ENCODE assay signal across 12 mouse cellular contexts in the genomic region with DNA sequence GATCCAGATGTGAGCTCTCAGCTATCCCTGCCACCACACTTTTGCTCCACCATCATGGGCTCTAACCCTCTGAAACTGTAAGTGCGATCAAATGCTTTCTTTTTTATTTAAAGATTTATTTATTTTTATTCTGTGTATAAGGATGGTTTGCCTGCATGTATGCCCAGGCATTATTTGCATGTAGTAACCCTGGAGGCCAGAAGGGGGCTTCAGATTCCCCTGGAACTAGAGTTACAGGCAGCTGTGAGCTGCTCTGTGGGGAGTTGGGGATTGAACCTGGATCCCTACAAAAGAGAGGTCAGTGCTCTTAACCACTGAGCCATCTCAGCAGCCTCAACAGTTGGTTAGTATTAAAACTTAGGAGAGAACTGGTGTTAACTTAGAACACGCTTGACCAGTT. TPM values are rescaled to one million over a fixed set of nuclear protein-coding genes. Genes with fewer than 3 reads are reported as not detected.
DNase-seq lines count a peak whose midpoint lies in the region; ATAC-seq and TF ChIP-seq lines count a peak whose summit lies in the region.
"Had no signal": no experiment of that assay in that cellular context is flagged by ENCODE, and none has a peak within 500 bp of the region (broad histone marks: within the 10 kb centered on the region; RNA-seq: fewer than 3 reads in every experiment).

No protein-coding gene starts in this region.

- no peak for TF ChIP-seq POLR2A in MEL (IDR thresholded peaks at IDR 0.05; ENCODE audit: control insufficient read depth in 1 of 2, insufficient read depth in 1 of 2, low read depth in 1 of 2, low read length in 2 of 2, poor library complexity in 1 of 2)

- no peaks in the 10 kb centered on the region for H3K36me3 ChIP-seq in liver, embryonic 14.5 days (replicated peaks; ENCODE audit: control insufficient read depth, insufficient read depth, low read depth)
- H3K36me3 ChIP-seq in liver, embryonic 12.5 days = no peaks in the 10 kb centered on the region
- H3K36me3 ChIP-seq in MEL (ENCODE audit: control insufficient read depth in 1 of 2, insufficient read depth in 2 of 2, low read length in 2 of 2) = no peaks in the 10 kb centered on the region
- H3K36me3 ChIP-seq: forebrain, embryonic 10.5 days; G1E had no signal

- no peak for ATAC-seq in liver, embryonic 14.5 days (ENCODE audit: insufficient read depth)
- no peak for ATAC-seq in liver, embryonic 12.5 days

- peak; percentile 41 for TF ChIP-seq CTCF in liver, embryonic 14.5 days (IDR thresholded peaks at IDR 0.05; ENCODE audit: low read depth)
- TF ChIP-seq CTCF in MEL (IDR thresholded peaks at IDR 0.05 in 2 of 3, conservative IDR thresholded peaks at IDR 0.05 in 1 of 3; ENCODE audit: control insufficient read depth in 1 of 3, insufficient read depth in 1 of 3, low read depth in 2 of 3, low read length in 3 of 3, poor library complexity in 1 of 3, severe bottlenecking in 1 of 3) = peak; percentile 32 to 53 (median 50)

- H3K4me1 ChIP-seq in liver, embryonic 14.5 days (replicated peaks; ENCODE audit: control insufficient read depth in 2 of 2, insufficient read depth in 2 of 2, low read length in 1 of 2) = 0 out of 4 replicates have a peak, but pooled peaks cover 0 to 2% of the 10 kb centered on the region in 2 experiments
- H3K4me1 ChIP-seq in liver, embryonic 12.5 days = peaks cover 4% of the 10 kb centered on the region; the same call in 1 of the 2 replicates
- H3K4me1 ChIP-seq in MEL (ENCODE audit: control insufficient read depth in 1 of 2, insufficient read depth in 2 of 2, low read length in 2 of 2) = no peaks in the 10 kb centered on the region

- H3K27ac ChIP-seq in liver, embryonic 14.5 days = no peak overlapping the region
- H3K27ac ChIP-seq in liver, embryonic 12.5 days = no peak overlapping the region
- H3K27ac ChIP-seq in MEL (ENCODE audit: control insufficient read depth, low read depth, low read length) = no peak overlapping the region
- H3K27ac ChIP-seq: forebrain, embryonic 10.5 days had no signal

- H3K4me3 ChIP-seq in liver, embryonic 14.5 days (ENCODE audit: insufficient read depth in 1 of 2, low read depth in 2 of 2, low read length in 2 of 2) = no peak overlapping the region
- H3K4me3 ChIP-seq in liver, embryonic 12.5 days = no peak overlapping the region
- H3K4me3 ChIP-seq in MEL (ENCODE audit: control insufficient read depth in 1 of 2, insufficient read depth in 1 of 2, low read depth in 2 of 2, low read length in 2 of 2) = no peak overlapping the region
- H3K4me3 ChIP-seq: forebrain, embryonic 10.5 days had no signal

- no peak for TF ChIP-seq RAD21 in MEL (IDR thresholded peaks at IDR 0.05; ENCODE audit: low read depth, low read length)

- peak; percentile 30 for DNase-seq in embryo, embryonic 10.5 days (ENCODE audit: low spot score)
- no peak for DNase-seq in embryo, embryonic 9.5 days (ENCODE audit: extremely low spot score)
- DNase-seq in liver, embryonic 14.5 days (ENCODE audit: low read depth in 3 of 3, low spot score in 3 of 3) = no peak
- DNase-seq in MEL (ENCODE audit: low read depth, low spot score) = peak; percentile 52
- peak; percentile 45 for DNase-seq in retina, postnatal 1 day
- DNase-seq in layer of hippocampus, adult 18-20 months (ENCODE audit: low spot score in 2 of 2) = no peak
- DNase-seq in right cerebral cortex, adult 18-20 months = no peak
- DNase-seq: cerebellum, adult 11-12 months had no signal

- no peaks in the 10 kb centered on the region for H3K27me3 ChIP-seq in liver, embryonic 14.5 days (ENCODE audit: control insufficient read depth, insufficient read depth, low read length)
- H3K27me3 ChIP-seq in liver, embryonic 12.5 days (replicated peaks) = peaks cover 9% of the 10 kb centered on the region
- peaks cover 0 to 1% of the 10 kb centered on the region in 2 experiments; a peak in 2 of 4 replicates for H3K27me3 ChIP-seq in MEL (ENCODE audit: control insufficient read depth in 1 of 2, insufficient read depth in 2 of 2, low read length in 2 of 2)

- no peak overlapping the region for H3K9ac ChIP-seq in liver, embryonic 14.5 days (replicated peaks)
- no peak overlapping the region for H3K9ac ChIP-seq in liver, embryonic 12.5 days
- H3K9ac ChIP-seq in MEL (ENCODE audit: control insufficient read depth, low read depth, low read length, poor library complexity, severe bottlenecking) = no peak overlapping the region

- no peak overlapping the region for H3K4me2 ChIP-seq in liver, embryonic 14.5 days (ENCODE audit: low read depth)
- H3K4me2 ChIP-seq in liver, embryonic 12.5 days = no peak overlapping the region

- TF ChIP-seq EP300 in liver, embryonic 14.5 days (IDR thresholded peaks at IDR 0.05; ENCODE audit: low read depth) = no peak
- TF ChIP-seq EP300 in MEL (IDR thresholded peaks at IDR 0.05; ENCODE audit: low read depth in 1 of 2, low read length in 2 of 2) = no peak

- 57% methylated on average over 2 of the region's 2 CpGs for WGBS in liver, embryonic 14.5 days (ENCODE audit: insufficient replicate concordance)
- WGBS in liver, embryonic 12.5 days (ENCODE audit: insufficient replicate concordance) = 63% methylated on average over 2 of the region's 2 CpGs

- no peaks in the 10 kb centered on the region; the same call in 1 of the 2 replicates for H3K9me3 ChIP-seq in liver, embryonic 14.5 days (ENCODE audit: control insufficient read depth, low read length)
- no peaks in the 10 kb centered on the region for H3K9me3 ChIP-seq in liver, embryonic 12.5 days (replicated peaks)
- no peaks in the 10 kb centered on the region for H3K9me3 ChIP-seq in MEL (replicated peaks; ENCODE audit: insufficient read depth, low read length)

- no peaks in the 10 kb centered on the region for H3K79me2 ChIP-seq in MEL (ENCODE audit: control insufficient read depth, insufficient read depth, low read length, poor library complexity)

TF ChIP-seq in MEL, 35 proteins besides CTCF, POLR2A, EP300 and RAD21:
- TF ChIP-seq TBP (IDR thresholded peaks at IDR 0.05; ENCODE audit: low read depth, low read length) (0 out of 2 replicates have a peak, but pooled peaks have one; percentile 44), MYC (IDR thresholded peaks at IDR 0.05; ENCODE audit: low read depth, low read length) (no peak), SIN3A (IDR thresholded peaks at IDR 0.05; ENCODE audit: low read length) (no peak), TAL1 (IDR thresholded peaks at IDR 0.05; ENCODE audit: low read length) (no peak), GABPA (IDR thresholded peaks at IDR 0.05; ENCODE audit: low read depth, low read length) (no peak), ZMIZ1 (IDR thresholded peaks at IDR 0.05; ENCODE audit: low read depth, low read length) (no peak), KAT2A (conservative IDR thresholded peaks at IDR 0.05; ENCODE audit: low read depth, low read length) (no peak), TCF12 (IDR thresholded peaks at IDR 0.05; ENCODE audit: low read depth, low read length) (no peak), CHD2 (IDR thresholded peaks at IDR 0.05; ENCODE audit: low read length) (no peak), ZNF384 (IDR thresholded peaks at IDR 0.05; ENCODE audit: low read depth, low read length) (no peak), SMC3 (IDR thresholded peaks at IDR 0.05; ENCODE audit: low read depth, low read length) (0 out of 2 replicates have a peak, but pooled peaks have one; percentile 25), ZKSCAN1 (IDR thresholded peaks at IDR 0.05; ENCODE audit: low read depth, low read length) (no peak), E2F4 (IDR thresholded peaks at IDR 0.05; ENCODE audit: borderline replicate concordance, low read depth, low read length) (no peak), RCOR1 (IDR thresholded peaks at IDR 0.05; ENCODE audit: low read depth, low read length) (no peak)

RNA-seq across cellular contexts. Expression of a gene that starts 15.5 kb away (rescaled TPM):
- 1.6 and 1.8 TPM in 2 replicates for polyA plus RNA-seq in liver, embryonic 14.5 days (2012; rRNA removed)
- polyA plus RNA-seq in liver, embryonic 14.5 days (2014; fragmentation: Nextera tagmentation; extraction: Ambion mirVana) = 3.2 and 3.4 TPM in 2 replicates
- polyA plus RNA-seq in liver, embryonic 12.5 days (2016; fragmentation: Nextera tagmentation; extraction: Ambion mirVana) = 4.9 and 6.8 TPM in 2 replicates
- total RNA-seq in MEL (2012; rRNA removed) = 5.7 and 6.3 TPM in 2 replicates
- 1 to 10 TPM in 1 of 2 experiments, not detected in 1; 5.4 TPM for polyA plus RNA-seq in MEL (2012; ENCODE audit: insufficient read depth in 1 of 2, insufficient read length in 2 of 2, low read depth in 1 of 2, low replicate concordance in 2 of 2, missing spikeins in 1 of 2)
- total RNA-seq in layer of hippocampus, adult 18-20 months (2021) = 10 to 100 TPM; 21.8 to 25.0 TPM

RNA-seq across cellular contexts. Expression of a gene that starts 38.5 kb away (rescaled TPM):
- 0.02 and 0.04 TPM in 2 replicates for polyA plus RNA-seq in liver, embryonic 14.5 days (2012; rRNA removed)
- polyA plus RNA-seq in liver, embryonic 14.5 days (2014; fragmentation: Nextera tagmentation; extraction: Ambion mirVana) = not detected in 2 replicates
- 0.13 and 0.39 TPM in 2 replicates for polyA plus RNA-seq in liver, embryonic 12.5 days (2016; fragmentation: Nextera tagmentation; extraction: Ambion mirVana)
- 0.10 and 0.12 TPM in 2 replicates for total RNA-seq in MEL (2012; rRNA removed)
- under 1 TPM in 1 of 2 experiments, not detected in 1; 0.04 TPM for polyA plus RNA-seq in MEL (2012; ENCODE audit: insufficient read depth in 1 of 2, insufficient read length in 2 of 2, low read depth in 1 of 2, low replicate concordance in 2 of 2, missing spikeins in 1 of 2)
- under 1 TPM; 0.25 to 0.47 TPM for total RNA-seq in layer of hippocampus, adult 18-20 months (2021)
- total RNA-seq: G1E; hematopoietic stem cell, adult 5-6 weeks had no signal
- polyA plus RNA-seq: G1E had no signal

RNA-seq across cellular contexts. Expression of a gene that starts 45.6 kb away (rescaled TPM):
- 0.04 and 0.07 TPM in 2 replicates for polyA plus RNA-seq in liver, embryonic 14.5 days (2012; rRNA removed)
- 0.10 and 0.11 TPM in 2 replicates for polyA plus RNA-seq in liver, embryonic 14.5 days (2014; fragmentation: Nextera tagmentation; extraction: Ambion mirVana)
- 0.10 and 0.29 TPM in 2 replicates for polyA plus RNA-seq in liver, embryonic 12.5 days (2016; fragmentation: Nextera tagmentation; extraction: Ambion mirVana)
- not detected in 2 replicates for total RNA-seq in MEL (2012; rRNA removed)
- under 1 TPM in 1 of 2 experiments, not detected in 1; 0.01 TPM for polyA plus RNA-seq in MEL (2012; ENCODE audit: insufficient read depth in 1 of 2, insufficient read length in 2 of 2, low read depth in 1 of 2, low replicate concordance in 2 of 2, missing spikeins in 1 of 2)
- total RNA-seq in layer of hippocampus, adult 18-20 months (2021) = under 1 TPM; 0.53 to 0.59 TPM
- total RNA-seq: hematopoietic stem cell, adult 5-6 weeks had no signal
- polyA plus RNA-seq: G1E had no signal

Comparison
In these comparisons a context has a peak if more than half of its experiments do, and no peak if none do; other contexts are left out.
1. DNase-seq: peak in embryo, embryonic 10.5 days (single experiment), MEL (single experiment) and retina, postnatal 1 day (single experiment); none in embryo, embryonic 9.5 days (single experiment), liver, embryonic 14.5 days (0 of 3), layer of hippocampus, adult 18-20 months (0 of 2) and right cerebral cortex, adult 18-20 months (single experiment).